Comparison of ENCODE assay signal across 8 mouse cellular contexts in the genomic region with DNA sequence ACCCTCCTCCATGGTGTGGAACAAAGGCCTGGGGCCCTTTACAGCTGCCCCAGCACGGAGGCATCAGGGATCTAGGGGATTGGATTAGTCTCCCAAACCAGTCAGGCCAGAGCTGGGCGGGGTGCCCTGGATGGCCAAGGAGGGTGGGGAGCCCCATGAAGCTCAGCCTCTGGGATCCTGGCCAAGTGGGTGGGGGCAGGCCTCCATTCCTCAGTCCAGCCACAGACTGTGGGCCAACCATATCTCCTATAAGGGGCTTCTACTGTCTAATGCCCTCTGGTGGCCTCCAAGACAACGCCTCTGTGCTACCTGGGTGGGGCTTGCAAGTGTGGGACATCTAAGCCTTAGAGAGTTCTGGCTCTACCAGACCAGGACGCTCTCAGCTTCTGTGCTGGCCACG. TPM values are rescaled to one million over a fixed set of nuclear protein-coding genes. Genes with fewer than 3 reads are reported as not detected.
A peak's percentile ranks its signal among the peaks of the same experiment; 100 is the strongest.
DNase-seq lines count a peak whose midpoint lies in the region; ATAC-seq lines count a peak whose summit lies in the region.
"Had no signal": no experiment of that assay in that cellular context is flagged by ENCODE, and none has a peak within 500 bp of the region (broad histone marks: within the 10 kb centered on the region; RNA-seq: fewer than 3 reads in every experiment).

No protein-coding gene starts in this region.

- DNase-seq in kidney, postnatal 10 days: peak; percentile 64
- DNase-seq in kidney, adult 18-20 months: no peak
- peak; percentile 66 for DNase-seq in brain, adult 2 months (ENCODE audit: low read depth, low spot score)
- peak; percentile 59 to 71 for DNase-seq in gastrocnemius, postnatal 4 days (ENCODE audit: low spot score in 2 of 2)
- DNase-seq in layer of hippocampus, adult 18-20 months (ENCODE audit: low spot score in 2 of 2): no peak
- no peak for DNase-seq in layer of hippocampus, adult 8-10 months (ENCODE audit: low spot score in 2 of 2)
- DNase-seq: liver, embryonic 13.5 days had no signal

- ATAC-seq in megakaryocyte-erythroid progenitor cell, adult 5-6 weeks (replicated peaks; ENCODE audit: low FRiP score, low TSS enrichment, poor library complexity, severe bottlenecking): 0 out of 2 replicates have a peak, but pooled peaks have one; percentile 23

RNA-seq across cellular contexts. Expression of gene Paxx, which starts 2.0 kb away (rescaled TPM):
- 10 to 100 TPM; 40.0 to 45.9 TPM for total RNA-seq in gastrocnemius, postnatal 4 days (2021)
- 34.5 and 36.3 TPM in 2 replicates for total RNA-seq in megakaryocyte-erythroid progenitor cell, adult 5-6 weeks (2014; fragmentation: Nextera tagmentation)
- total RNA-seq in megakaryocyte-erythroid progenitor cell, adult 5-6 weeks (2017): 17.9 and 25.9 TPM in 2 replicates
- total RNA-seq in layer of hippocampus, adult 18-20 months (2021): 10 to 100 TPM; 56.7 to 61.3 TPM
- total RNA-seq in layer of hippocampus, adult 8-10 months (2022): 10 to 100 TPM; 60.3 to 63.5 (median 61.8) TPM

RNA-seq across cellular contexts. Expression of gene Clic3, which starts 2.3 kb away (rescaled TPM):
- under 1 TPM in 1 of 2 experiments, not detected in 1; 0.34 TPM for total RNA-seq in gastrocnemius, postnatal 4 days (2021)
- not detected in 2 replicates for total RNA-seq in megakaryocyte-erythroid progenitor cell, adult 5-6 weeks (2014; fragmentation: Nextera tagmentation)
- total RNA-seq in megakaryocyte-erythroid progenitor cell, adult 5-6 weeks (2017): not detected in 2 replicates
- 1 to 10 TPM in 1 of 2 experiments, under 1 TPM in 1; 0.66 to 1.0 TPM for total RNA-seq in layer of hippocampus, adult 18-20 months (2021)
- total RNA-seq in layer of hippocampus, adult 8-10 months (2022): under 1 TPM in 2 of 4 experiments, not detected in 2; 0.43 to 0.92 TPM

RNA-seq across cellular contexts. Expression of gene Ptgds, which starts 10.9 kb away (rescaled TPM):
- total RNA-seq in gastrocnemius, postnatal 4 days (2021): 1 to 10 TPM; 2.9 to 3.9 TPM
- total RNA-seq in megakaryocyte-erythroid progenitor cell, adult 5-6 weeks (2014; fragmentation: Nextera tagmentation): not detected in 2 replicates
- not detected in 2 replicates for total RNA-seq in megakaryocyte-erythroid progenitor cell, adult 5-6 weeks (2017)
- total RNA-seq in layer of hippocampus, adult 18-20 months (2021): 100 to 1,000 TPM; 572 to 608 TPM
- 1,000 to 10,000 TPM in 3 of 4 experiments, 100 to 1,000 TPM in 1; 912 to 1,488 (median 1,209) TPM for total RNA-seq in layer of hippocampus, adult 8-10 months (2022)

RNA-seq across cellular contexts. Expression of gene Abca2, which starts 30.4 kb away (rescaled TPM):
- total RNA-seq in gastrocnemius, postnatal 4 days (2021): 10 to 100 TPM; 12.7 to 13.8 TPM
- 34.7 and 38.3 TPM in 2 replicates for total RNA-seq in megakaryocyte-erythroid progenitor cell, adult 5-6 weeks (2014; fragmentation: Nextera tagmentation)
- 10.8 and 13.1 TPM in 2 replicates for total RNA-seq in megakaryocyte-erythroid progenitor cell, adult 5-6 weeks (2017)
- 100 to 1,000 TPM; 173 to 176 TPM for total RNA-seq in layer of hippocampus, adult 18-20 months (2021)
- 100 to 1,000 TPM; 165 to 186 (median 183) TPM for total RNA-seq in layer of hippocampus, adult 8-10 months (2022)

RNA-seq across cellular contexts. Expression of gene Lcn12, which starts 34.8 kb away (rescaled TPM):
- not detected for total RNA-seq in gastrocnemius, postnatal 4 days (2021)
- total RNA-seq in megakaryocyte-erythroid progenitor cell, adult 5-6 weeks (2014; fragmentation: Nextera tagmentation): not detected in 2 replicates
- total RNA-seq in megakaryocyte-erythroid progenitor cell, adult 5-6 weeks (2017): not detected in 2 replicates
- total RNA-seq in layer of hippocampus, adult 18-20 months (2021): not detected
- not detected for total RNA-seq in layer of hippocampus, adult 8-10 months (2022)

Comparison
In these comparisons a context has a peak if more than half of its experiments do, and no peak if none do; other contexts are left out.
1. DNase-seq: peak in kidney, postnatal 10 days (single experiment), brain, adult 2 months (single experiment) and gastrocnemius, postnatal 4 days (2 of 2); none in kidney, adult 18-20 months (single experiment), layer of hippocampus, adult 18-20 months (0 of 2) and layer of hippocampus, adult 8-10 months (0 of 2).
2. RNA of gene Ptgds, which starts 10.9 kb away (total RNA-seq): 912 to 1,488 TPM in layer of hippocampus, adult 8-10 months and 572 to 608 TPM in layer of hippocampus, adult 18-20 months; 2.9 to 3.9 TPM in gastrocnemius, postnatal 4 days and not detected in megakaryocyte-erythroid progenitor cell, adult 5-6 weeks; every median in the first group is over 100 times any median in the second.